Mouse (Mus musculus): Measurements from ENCODE around the gene Ltc4s. TPM values are rescaled to one million over a fixed set of nuclear protein-coding genes. Genes with fewer than 3 reads are reported as not detected.

Ltc4s gene
- polyA plus RNA-seq, 1 experiment from 2014 or later: 4.2 TPM

Other genes with a start within 250 kb of the Ltc4s start
- 41.0 and 47.9 TPM in 2 replicates for gene Rnf130, start 213.3 kb downstream of the Ltc4s start, polyA plus RNA-seq (2015; fragmentation: Nextera tagmentation; extraction: Ambion mirVana)
- gene Tbc1d9b, start 107.2 kb downstream of the Ltc4s start, polyA plus RNA-seq (2015; fragmentation: Nextera tagmentation; extraction: Ambion mirVana): 30.4 and 31.5 TPM in 2 replicates
- 9.6 and 12.5 TPM in 2 replicates for gene Mrnip, start 64.2 kb downstream of the Ltc4s start, polyA plus RNA-seq (2015; fragmentation: Nextera tagmentation; extraction: Ambion mirVana)
- 189 and 205 TPM in 2 replicates for gene Sqstm1, start 27.8 kb downstream of the Ltc4s start, polyA plus RNA-seq (2015; fragmentation: Nextera tagmentation; extraction: Ambion mirVana)
- gene Mgat4b, start 27.7 kb downstream of the Ltc4s start, polyA plus RNA-seq (2015; fragmentation: Nextera tagmentation; extraction: Ambion mirVana): 29.5 and 31.5 TPM in 2 replicates
- 4.1 and 4.3 TPM in 2 replicates for gene Maml1, start 53.7 kb upstream of the Ltc4s start, polyA plus RNA-seq (2015; fragmentation: Nextera tagmentation; extraction: Ambion mirVana)
- 358 and 379 TPM in 2 replicates for gene Canx, start 87.1 kb upstream of the Ltc4s start, polyA plus RNA-seq (2015; fragmentation: Nextera tagmentation; extraction: Ambion mirVana)
- 0.42 and 0.49 TPM in 2 replicates for gene Cby3, start 115.8 kb upstream of the Ltc4s start, polyA plus RNA-seq (2015; fragmentation: Nextera tagmentation; extraction: Ambion mirVana)
- 302 and 324 TPM in 2 replicates for gene Hnrnph1, start 138.4 kb upstream of the Ltc4s start, polyA plus RNA-seq (2015; fragmentation: Nextera tagmentation; extraction: Ambion mirVana)
- gene Rufy1, start 192.5 kb upstream of the Ltc4s start, polyA plus RNA-seq (2015; fragmentation: Nextera tagmentation; extraction: Ambion mirVana): 19.9 and 22.0 TPM in 2 replicates